Mouse (Mus musculus) kidney, postnatal 14 days (tissue): ENCODE results near the gene Olfr286.

Experiments
- DNase-seq: peaks from one replicate; pipeline ENCODE4 v3.0.0; 2022; ENCODE audit warnings: mixed read lengths

Gene Olfr286

DNA sequence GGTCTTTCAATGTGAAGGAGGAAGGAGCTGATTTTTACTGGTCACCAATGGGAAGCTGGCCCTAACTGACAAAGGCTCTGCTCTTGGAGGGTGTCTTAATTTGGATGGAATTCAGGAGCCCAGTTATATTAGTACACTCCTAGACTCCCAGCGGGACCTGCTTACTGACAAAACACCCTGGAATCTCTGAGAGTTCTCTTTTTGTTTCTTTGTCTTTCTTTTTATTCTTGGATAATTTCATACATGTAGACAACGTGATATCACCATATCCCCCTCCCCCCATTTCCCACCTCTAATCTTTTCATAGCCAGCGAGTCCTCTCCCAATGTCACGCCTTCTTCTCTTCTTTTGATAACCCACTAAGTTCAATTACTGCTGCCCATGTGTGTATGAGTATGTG is at the start of gene Olfr286:
Olfr286 (minus strand) TSS at position 101 of the 400 bp plus-strand sequence.
- no peak for DNase-seq

DNA sequence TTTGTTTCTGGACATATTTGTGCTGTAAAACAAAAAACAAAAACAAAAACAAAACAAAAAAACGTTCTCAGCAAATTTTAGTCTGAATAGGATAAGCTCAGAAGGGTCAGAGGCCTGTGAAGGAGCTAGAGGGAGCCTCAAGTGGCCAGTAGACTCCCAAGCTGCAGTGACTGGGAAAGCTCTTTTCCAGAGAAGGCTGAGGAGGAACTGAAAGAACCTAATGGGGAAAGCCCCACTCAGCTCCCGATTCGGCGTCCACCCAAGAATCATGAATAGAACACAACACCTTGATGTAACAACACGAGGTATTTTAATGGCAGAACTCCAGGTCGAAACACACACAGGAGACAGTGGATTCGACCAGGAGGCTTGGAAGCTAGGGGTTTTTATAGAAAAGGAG is 23.5 kb upstream of the Olfr286 start:
- DNase-seq = no peak

DNA sequence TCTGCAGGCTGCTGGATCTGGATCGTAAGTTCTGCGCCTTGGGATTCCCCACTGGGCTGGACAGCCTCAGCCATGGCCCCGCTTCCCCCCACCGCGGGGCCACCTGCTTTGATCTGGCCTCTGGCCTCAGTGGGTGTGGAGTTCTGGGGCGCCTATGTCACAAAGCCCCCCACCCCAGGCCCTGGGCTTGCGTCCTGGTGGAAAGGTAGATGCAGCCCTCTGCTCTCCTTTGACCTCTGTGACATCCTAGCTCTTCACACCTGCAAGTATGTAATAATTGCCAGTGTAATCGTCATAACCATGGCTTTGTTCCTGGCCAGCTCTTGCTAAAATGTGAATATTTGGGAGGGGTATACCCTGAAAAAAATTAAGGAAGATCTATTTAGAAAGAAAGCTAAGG is 22.9 kb upstream of the Olfr286 start, which contains the start of gene H1fnt:
H1fnt (minus strand) TSS at position 101 of the 400 bp plus-strand sequence.
- no peak for DNase-seq

GRCm38 (mm10) chr15:98256271-98256670 is 22.0 kb upstream of the Olfr286 start:
- DNase-seq = no peak

GRCm38 (mm10) chr15:98235442-98235841 is 1.2 kb upstream of the Olfr286 start:
- no peak for DNase-seq

DNA sequence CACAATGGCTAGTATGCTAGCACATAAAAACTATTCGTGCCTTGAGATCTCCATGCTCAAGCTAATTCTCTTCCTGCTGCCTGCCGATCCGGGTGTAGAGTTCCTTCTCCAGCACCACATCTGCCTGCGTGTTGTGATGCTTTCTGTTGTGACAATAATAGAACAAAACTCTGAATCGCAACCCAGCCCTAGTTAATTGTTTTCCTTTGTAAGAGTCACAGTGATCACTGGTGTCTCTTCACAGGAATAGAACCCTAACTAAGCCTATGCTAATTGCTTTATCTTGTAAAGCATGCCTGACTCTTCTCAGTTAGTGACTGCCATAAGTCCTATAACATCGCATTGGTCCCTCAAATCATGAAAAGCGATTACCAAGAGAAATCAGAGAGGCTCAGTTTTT is 8.2 kb downstream of the Olfr286 start:
- DNase-seq = no peak

GRCm38 (mm10) chr15:98225610-98226009 is 8.6 kb downstream of the Olfr286 start:
- DNase-seq = no peak

DNA sequence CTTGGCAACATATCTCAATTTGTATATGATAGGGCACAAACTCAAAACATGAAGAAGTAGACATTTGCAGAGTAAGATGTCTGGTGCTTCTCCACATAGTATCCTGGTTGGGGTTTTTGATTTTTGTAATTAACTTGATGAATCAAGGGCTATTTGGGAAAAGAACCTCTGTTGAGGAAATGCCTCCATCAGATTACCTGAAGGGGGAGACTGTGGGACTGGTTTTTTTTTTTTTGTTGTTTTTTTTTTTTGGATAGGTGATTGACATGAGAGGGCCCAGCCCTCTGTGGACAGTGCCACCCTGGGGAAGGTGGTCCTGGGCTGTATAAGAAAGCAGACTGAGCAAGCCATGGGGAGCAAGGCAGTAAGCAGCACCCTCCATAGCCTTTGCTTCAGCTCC is 11.9 kb downstream of the Olfr286 start:
- DNase-seq = no peak

DNA sequence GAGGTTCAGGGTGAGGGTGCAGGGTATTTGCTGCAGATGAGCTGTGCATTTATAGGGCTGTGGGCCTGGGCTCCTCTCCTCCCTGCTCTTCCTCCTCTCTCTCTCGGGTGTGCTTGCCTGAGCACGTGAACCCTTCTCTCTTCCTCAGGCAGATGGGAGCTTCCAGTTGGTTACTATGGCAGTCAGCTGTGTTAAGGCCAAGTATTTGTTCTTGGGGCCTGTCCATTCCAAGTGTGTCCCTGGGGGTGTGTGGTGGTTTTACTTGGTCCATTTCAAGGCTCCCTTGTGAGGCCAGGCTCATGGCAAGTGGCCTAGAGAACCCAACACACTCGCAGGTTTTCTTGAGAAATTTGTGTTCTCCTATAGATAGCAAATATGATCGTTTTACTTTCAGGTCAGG is 13.4 kb downstream of the Olfr286 start, which contains the start of the genes Gm44579 and Olfr287:
Gm44579 (minus strand) TSS at position 101 of the 400 bp plus-strand sequence.
Olfr287 (minus strand) TSS at position 180 of the 400 bp plus-strand sequence.
- no peak for DNase-seq

GRCm38 (mm10) chr15:98214130-98214529 is 20.1 kb downstream of the Olfr286 start:
- no peak for DNase-seq

DNA sequence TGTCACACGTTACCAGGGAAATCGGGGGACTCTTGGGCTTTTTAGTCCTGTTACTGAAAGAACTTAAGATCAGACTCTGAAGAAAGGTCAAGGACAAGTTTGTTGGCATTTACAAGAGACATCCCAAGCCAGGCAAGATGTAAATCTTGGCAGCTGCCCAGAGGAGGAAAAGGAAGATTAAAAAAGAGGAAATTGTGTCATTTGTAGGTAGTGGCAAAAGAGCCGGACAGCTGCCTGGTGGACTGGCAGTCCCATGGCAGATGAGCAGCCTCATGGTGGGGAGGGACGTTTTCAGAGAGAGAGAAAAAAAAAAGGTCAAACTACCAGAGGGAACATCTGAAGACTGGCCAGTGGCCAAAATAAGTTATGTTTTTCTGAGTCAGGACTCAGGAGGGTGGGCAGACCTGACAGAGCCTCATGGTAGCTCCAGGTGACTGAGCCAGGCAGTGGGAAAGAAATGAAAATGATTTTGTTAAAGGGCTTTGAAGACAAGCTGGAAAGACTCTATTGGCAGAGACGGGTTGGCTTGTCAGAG is 20.8 kb downstream of the Olfr286 start:
- DNase-seq = peak; percentile 52

- DNase-seq = peak; percentile 53
Measured at GRCm38 (mm10) chr15:98209676-98210075, 24.6 kb downstream of the Olfr286 start.

GRCm38 (mm10) chr15:98195442-98195841 is 38.8 kb downstream of the Olfr286 start, which contains the start of gene Olfr288:
Gene Olfr288 (minus strand): TSS chr15:98195542.
- DNase-seq = no peak

GRCm38 (mm10) chr15:98184456-98184855 is 49.8 kb downstream of the Olfr286 start:
- DNase-seq = no peak

DNA sequence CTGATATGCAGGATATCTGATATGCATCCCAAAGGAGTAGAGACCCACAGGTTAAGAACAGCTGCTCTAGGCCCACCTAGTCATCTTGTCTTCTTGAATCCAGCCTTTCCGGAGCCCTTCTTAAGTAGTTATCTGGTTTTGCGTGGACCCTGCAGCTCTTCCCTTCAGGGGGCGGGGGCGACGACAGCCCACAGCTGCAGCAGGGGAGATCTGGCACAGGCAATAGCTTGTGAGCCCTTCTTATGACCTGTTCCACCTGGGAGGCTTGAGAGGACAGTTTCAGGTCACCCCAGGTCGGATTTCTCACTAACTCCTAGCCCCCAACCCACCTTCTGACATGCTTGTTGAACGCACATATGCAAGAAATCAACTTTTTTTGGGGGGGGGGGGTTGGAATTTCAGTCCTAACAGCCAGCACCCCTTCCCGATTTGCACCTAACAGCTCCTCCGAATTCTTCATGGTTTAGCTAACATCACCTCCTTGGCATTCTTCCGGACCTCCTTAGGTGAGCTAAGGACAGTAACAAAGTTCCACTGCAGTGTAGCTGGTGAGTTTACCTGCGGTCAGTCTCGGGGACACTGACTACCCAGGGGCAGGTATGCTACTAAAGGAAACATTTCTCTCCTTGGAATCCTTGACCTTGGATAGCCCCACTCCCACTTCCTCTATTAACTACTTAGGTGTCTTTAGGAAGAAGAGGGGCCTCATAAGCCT is 52.2 kb downstream of the Olfr286 start:
- DNase-seq = no peak

DNA sequence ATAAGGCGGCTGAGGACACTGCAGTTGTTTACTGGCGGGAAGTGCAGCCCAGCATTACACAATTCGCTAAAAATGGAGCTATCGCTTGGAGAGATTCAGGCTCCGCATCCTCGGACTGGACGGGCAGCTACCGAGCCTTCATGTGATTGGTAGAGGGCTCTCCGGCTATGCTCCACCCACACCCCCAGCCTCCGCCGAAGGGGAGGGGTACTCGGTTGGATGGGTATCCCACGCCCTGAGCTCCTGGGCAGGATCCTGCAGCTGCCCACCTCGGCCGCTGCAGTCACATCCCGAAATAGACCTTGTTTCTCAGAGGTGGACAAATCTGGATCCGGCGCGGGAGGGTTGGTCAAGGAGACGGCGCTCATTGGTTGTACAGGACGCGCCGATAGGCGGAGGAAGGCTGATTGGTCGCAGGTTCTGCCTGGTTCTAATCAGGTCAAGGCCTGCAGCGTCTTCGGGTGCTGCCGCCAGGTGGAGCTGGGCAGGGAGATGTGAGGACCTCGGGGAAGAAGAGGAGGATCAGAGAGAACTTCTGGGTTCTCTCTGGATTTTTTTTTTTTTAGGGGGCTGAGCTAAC is 53.0 kb downstream of the Olfr286 start:
- DNase-seq = peak; percentile 93

DNA sequence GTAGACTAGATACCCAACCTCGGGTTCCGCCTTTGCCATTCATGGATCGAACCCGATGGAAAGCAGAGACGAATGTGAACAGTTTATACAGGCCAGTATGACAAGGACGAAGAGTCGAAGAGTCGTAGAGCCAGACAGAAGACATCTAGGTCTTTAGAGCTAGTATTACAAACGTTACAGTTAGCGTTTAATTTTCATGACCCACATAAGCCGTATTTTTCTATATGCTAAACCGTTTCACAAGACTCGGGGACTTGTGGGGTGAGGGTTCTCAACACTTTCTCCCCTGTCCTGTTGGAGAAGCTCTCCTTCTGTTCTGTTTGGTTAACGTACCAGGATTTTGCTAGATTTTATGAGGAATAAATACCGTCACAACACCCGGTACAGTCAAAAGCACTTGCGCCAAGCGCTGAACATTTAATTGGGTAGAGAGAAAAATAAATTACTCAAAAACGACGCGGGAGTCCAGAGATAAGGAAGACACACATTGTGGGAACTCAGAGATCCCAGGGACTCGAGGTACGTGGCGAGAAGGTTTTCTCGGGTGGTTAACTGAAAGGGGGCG is 53.6 kb downstream of the Olfr286 start:
- no peak for DNase-seq

GRCm38 (mm10) chr15:98177320-98177719 is 56.9 kb downstream of the Olfr286 start:
- no peak for DNase-seq
